Mouse (Mus musculus): ENCODE data around the gene Slc40a1. TPM values are rescaled to one million over a fixed set of nuclear protein-coding genes. Genes with fewer than 3 reads are reported as not detected.

The Slc40a1 gene
- polyA plus RNA-seq, 1 experiment from 2014 or later = 34.6 TPM

GRCm38 (mm10) chr1:45875640-45876039 lies 50.7 kb downstream of the Slc40a1 start:
- WGBS = 86% methylated on average over 2 of the region's 2 CpGs

GRCm38 (mm10) chr1:45873250-45873649 lies 53.1 kb downstream of the Slc40a1 start:
- ATAC-seq = no peak
- no peak overlapping the region for H3K4me2 ChIP-seq (ENCODE audit: low read length)
- no peak overlapping the region for H3K4me3 ChIP-seq (ENCODE audit: low read length)
- 94% methylated on average over 2 of the region's 2 CpGs for WGBS
- no peaks in the 10 kb centered on the region for H3K36me3 ChIP-seq (ENCODE audit: control insufficient read depth, insufficient read depth, low read length)
- no peak overlapping the region for H3K9ac ChIP-seq (ENCODE audit: low read depth, low read length)
- H3K9me3 ChIP-seq (ENCODE audit: control insufficient read depth, low read length) = no peaks in the 10 kb centered on the region
- H3K27me3 ChIP-seq (replicated peaks; ENCODE audit: control insufficient read depth, insufficient read depth, low read length) = no peaks in the 10 kb centered on the region
- no peak overlapping the region for H3K27ac ChIP-seq (ENCODE audit: low read depth, low read length)
- H3K4me1 ChIP-seq (ENCODE audit: control insufficient read depth, insufficient read depth, low read depth, low read length) = no peaks in the 10 kb centered on the region

More at GRCm38 (mm10) chr1:45875640-45876039, 50.7 kb downstream of the Slc40a1 start:
- H3K9ac ChIP-seq (ENCODE audit: low read depth, low read length) = no peak overlapping the region
- no peaks in the 10 kb centered on the region for H3K4me1 ChIP-seq (ENCODE audit: control insufficient read depth, insufficient read depth, low read depth, low read length)
- H3K27ac ChIP-seq (ENCODE audit: low read depth, low read length) = no peak overlapping the region
- H3K36me3 ChIP-seq (ENCODE audit: control insufficient read depth, insufficient read depth, low read length) = no peaks in the 10 kb centered on the region
- H3K9me3 ChIP-seq (ENCODE audit: control insufficient read depth, low read length) = no peaks in the 10 kb centered on the region
- H3K27me3 ChIP-seq (replicated peaks; ENCODE audit: control insufficient read depth, insufficient read depth, low read length) = no peaks in the 10 kb centered on the region
- ATAC-seq = no peak
- H3K4me3 ChIP-seq (ENCODE audit: low read length) = no peak overlapping the region
- H3K4me2 ChIP-seq (ENCODE audit: low read length) = no peak overlapping the region

GRCm38 (mm10) chr1:45868479-45869137 lies 57.7 kb downstream of the Slc40a1 start:
- no peak overlapping the region for H3K9ac ChIP-seq (ENCODE audit: low read depth, low read length)
- H3K36me3 ChIP-seq (ENCODE audit: control insufficient read depth, insufficient read depth, low read length) = no peaks in the 10 kb centered on the region
- no peak overlapping the region for H3K4me3 ChIP-seq (ENCODE audit: low read length)
- no peaks in the 10 kb centered on the region for H3K27me3 ChIP-seq (replicated peaks; ENCODE audit: control insufficient read depth, insufficient read depth, low read length)
- H3K4me2 ChIP-seq (ENCODE audit: low read length) = no peak overlapping the region
- ATAC-seq = no peak
- no peaks in the 10 kb centered on the region for H3K9me3 ChIP-seq (ENCODE audit: control insufficient read depth, low read length)
- no peak overlapping the region for H3K27ac ChIP-seq (ENCODE audit: low read depth, low read length)
- H3K4me1 ChIP-seq (ENCODE audit: control insufficient read depth, insufficient read depth, low read depth, low read length) = no peaks in the 10 kb centered on the region
- 80% methylated on average over 3 of the region's 3 CpGs for WGBS

GRCm38 (mm10) chr1:45868050-45868449 lies 58.3 kb downstream of the Slc40a1 start:
- H3K27me3 ChIP-seq (replicated peaks; ENCODE audit: control insufficient read depth, insufficient read depth, low read length) = no peaks in the 10 kb centered on the region
- 74% methylated on average over 1 of the region's 1 CpGs for WGBS
- no peak for ATAC-seq
- H3K4me2 ChIP-seq (ENCODE audit: low read length) = no peak overlapping the region
- H3K9me3 ChIP-seq (ENCODE audit: control insufficient read depth, low read length) = no peaks in the 10 kb centered on the region
- no peaks in the 10 kb centered on the region for H3K4me1 ChIP-seq (ENCODE audit: control insufficient read depth, insufficient read depth, low read depth, low read length)
- H3K9ac ChIP-seq (ENCODE audit: low read depth, low read length) = no peak overlapping the region
- no peaks in the 10 kb centered on the region for H3K36me3 ChIP-seq (ENCODE audit: control insufficient read depth, insufficient read depth, low read length)
- no peak overlapping the region for H3K4me3 ChIP-seq (ENCODE audit: low read length)
- H3K27ac ChIP-seq (ENCODE audit: low read depth, low read length) = no peak overlapping the region

GRCm38 (mm10) chr1:45866288-45867018 lies 59.9 kb downstream of the Slc40a1 start:
- Histone ChIP-seq H3K27ac (ENCODE audit: low read depth, low read length) (no peak overlapping the region), H3K9me3 (ENCODE audit: control insufficient read depth, low read length) (no peaks in the 10 kb centered on the region), H3K4me2 (ENCODE audit: low read length) (no peak overlapping the region), H3K9ac (ENCODE audit: low read depth, low read length) (no peak overlapping the region), H3K4me1 (ENCODE audit: control insufficient read depth, insufficient read depth, low read depth, low read length) (no peaks in the 10 kb centered on the region), H3K4me3 (ENCODE audit: low read length) (no peak overlapping the region), H3K36me3 (ENCODE audit: control insufficient read depth, insufficient read depth, low read length) (no peaks in the 10 kb centered on the region), H3K27me3 (replicated peaks; ENCODE audit: control insufficient read depth, insufficient read depth, low read length) (no peaks in the 10 kb centered on the region)
- WGBS = 83% methylated on average over 3 of the region's 3 CpGs
- ATAC-seq = no peak

- Histone ChIP-seq H3K27me3 (replicated peaks; ENCODE audit: control insufficient read depth, insufficient read depth, low read length) (no peaks in the 10 kb centered on the region), H3K9me3 (ENCODE audit: control insufficient read depth, low read length) (no peaks in the 10 kb centered on the region), H3K9ac (ENCODE audit: low read depth, low read length) (no peak overlapping the region), H3K36me3 (ENCODE audit: control insufficient read depth, insufficient read depth, low read length) (no peaks in the 10 kb centered on the region), H3K4me1 (ENCODE audit: control insufficient read depth, insufficient read depth, low read depth, low read length) (no peaks in the 10 kb centered on the region), H3K4me2 (ENCODE audit: low read length) (no peak overlapping the region), H3K27ac (ENCODE audit: low read depth, low read length) (no peak overlapping the region), H3K4me3 (ENCODE audit: low read length) (no peak overlapping the region)
- no peak for ATAC-seq
- WGBS = 78% methylated on average over 5 of the region's 5 CpGs
Observed at GRCm38 (mm10) chr1:45865727-45866126, 60.6 kb downstream of the Slc40a1 start.

GRCm38 (mm10) chr1:45865316-45865715 lies 61.0 kb downstream of the Slc40a1 start:
- Histone ChIP-seq H3K27me3 (replicated peaks; ENCODE audit: control insufficient read depth, insufficient read depth, low read length) (no peaks in the 10 kb centered on the region), H3K36me3 (ENCODE audit: control insufficient read depth, insufficient read depth, low read length) (no peaks in the 10 kb centered on the region), H3K4me1 (ENCODE audit: control insufficient read depth, insufficient read depth, low read depth, low read length) (no peaks in the 10 kb centered on the region), H3K27ac (ENCODE audit: low read depth, low read length) (no peak overlapping the region), H3K4me3 (ENCODE audit: low read length) (no peak overlapping the region), H3K9me3 (ENCODE audit: control insufficient read depth, low read length) (no peaks in the 10 kb centered on the region), H3K4me2 (ENCODE audit: low read length) (no peak overlapping the region), H3K9ac (ENCODE audit: low read depth, low read length) (no peak overlapping the region)
- 72% methylated on average over 1 of the region's 1 CpGs for WGBS
- no peak for ATAC-seq

- Histone ChIP-seq H3K36me3 (ENCODE audit: control insufficient read depth, insufficient read depth, low read length) (no peaks in the 10 kb centered on the region), H3K9me3 (ENCODE audit: control insufficient read depth, low read length) (no peaks in the 10 kb centered on the region), H3K4me3 (ENCODE audit: low read length) (no peak overlapping the region), H3K4me1 (ENCODE audit: control insufficient read depth, insufficient read depth, low read depth, low read length) (no peaks in the 10 kb centered on the region), H3K4me2 (ENCODE audit: low read length) (no peak overlapping the region), H3K27ac (ENCODE audit: low read depth, low read length) (no peak overlapping the region), H3K27me3 (replicated peaks; ENCODE audit: control insufficient read depth, insufficient read depth, low read length) (no peaks in the 10 kb centered on the region), H3K9ac (ENCODE audit: low read depth, low read length) (no peak overlapping the region)
- no peak for ATAC-seq
- 53% methylated on average over 4 of the region's 4 CpGs for WGBS
Observed at GRCm38 (mm10) chr1:45864564-45865014, 61.7 kb downstream of the Slc40a1 start.

- Histone ChIP-seq H3K36me3 (ENCODE audit: control insufficient read depth, insufficient read depth, low read length) (no peaks in the 10 kb centered on the region), H3K9me3 (ENCODE audit: control insufficient read depth, low read length) (no peaks in the 10 kb centered on the region), H3K4me3 (ENCODE audit: low read length) (no peak overlapping the region), H3K4me1 (ENCODE audit: control insufficient read depth, insufficient read depth, low read depth, low read length) (no peaks in the 10 kb centered on the region), H3K9ac (ENCODE audit: low read depth, low read length) (no peak overlapping the region), H3K27ac (ENCODE audit: low read depth, low read length) (no peak overlapping the region), H3K27me3 (replicated peaks; ENCODE audit: control insufficient read depth, insufficient read depth, low read length) (no peaks in the 10 kb centered on the region), H3K4me2 (ENCODE audit: low read length) (no peak overlapping the region)
- WGBS = 94% methylated on average over 3 of the region's 3 CpGs
- ATAC-seq = no peak
Observed at GRCm38 (mm10) chr1:45863641-45864040, 62.7 kb downstream of the Slc40a1 start.

Data from hindbrain, embryonic 16.5 days (tissue).